Mouse (Mus musculus) thymus, postnatal 0 days (tissue): Measurements from ENCODE around the gene Ppp4r1. TPM values are rescaled to one million over a fixed set of nuclear protein-coding genes. Genes with fewer than 3 reads are reported as not detected.

Source experiments
- DNase-seq: peaks from one replicate; pipeline ENCODE4 v3.0.0-alpha.2; 2015; ENCODE audit warnings: low spot score
- polyA plus RNA-seq: library from polyadenylated mRNA; unstranded; fragments of >200 nt; fragmentation: Nextera tagmentation; extraction: Ambion mirVana; gene quantifications from 2 replicates; pipeline ENCODE4 v1.2.1, GENCODE M21; 2015

Gene Ppp4r1
- polyA plus RNA-seq, 1 experiment from 2014 or later: 19.1 TPM

GRCm38 (mm10) chr17:65889476-65889875, 107.1 kb downstream of the Ppp4r1 start:
- no peak for DNase-seq

Other genes with a start within 250 kb of the Ppp4r1 start
- gene Tmem232, start 241.8 kb upstream of the Ppp4r1 start, polyA plus RNA-seq: 0.09 TPM in 1 of 2 replicates, not detected in the other
- gene Vapa, start 169.0 kb upstream of the Ppp4r1 start, polyA plus RNA-seq: 199 and 209 TPM in 2 replicates
- gene Txndc2, start 140.4 kb upstream of the Ppp4r1 start, polyA plus RNA-seq: 0.12 and 0.22 TPM in 2 replicates
- 5.7 and 6.0 TPM in 2 replicates for gene Rab31, start 9.8 kb upstream of the Ppp4r1 start, polyA plus RNA-seq
- 94.9 and 105 TPM in 2 replicates for gene Ralbp1, start 103.2 kb downstream of the Ppp4r1 start, polyA plus RNA-seq
- gene Twsg1, start 168.7 kb downstream of the Ppp4r1 start, polyA plus RNA-seq: 66.4 and 68.7 TPM in 2 replicates